Mouse (Mus musculus): Measurements from ENCODE around the gene Panx3. TPM values are rescaled to one million over a fixed set of nuclear protein-coding genes. Genes with fewer than 3 reads are reported as not detected.

The Panx3 gene
- not detected in 2 replicates for polyA plus RNA-seq (2012; ENCODE audit: insufficient read depth, low replicate concordance)

- H3K4me1 ChIP-seq: peaks cover 3% of the 10 kb centered on the region
- peaks cover 21% of the 10 kb centered on the region for H3K27me3 ChIP-seq (replicated peaks)
- H3K9me3 ChIP-seq: peaks cover 5% of the 10 kb centered on the region
- TF ChIP-seq GATA1 (IDR thresholded peaks at IDR 0.05; ENCODE audit: borderline replicate concordance, low read length): no peak
- TF ChIP-seq FLI1 (IDR thresholded peaks at IDR 0.05; ENCODE audit: low read length): no peak
- no peak within 1 kb of the TSS for H3K4me3 ChIP-seq (replicated peaks)
- H3K36me3 ChIP-seq (replicated peaks; ENCODE audit: low read length): no peaks in the 10 kb centered on the region
Measured at GRCm38 (mm10) chr9:37669115-37669514, at the start of gene Panx3. Panx3 (minus strand) TSS chr9:37669235.

DNA sequence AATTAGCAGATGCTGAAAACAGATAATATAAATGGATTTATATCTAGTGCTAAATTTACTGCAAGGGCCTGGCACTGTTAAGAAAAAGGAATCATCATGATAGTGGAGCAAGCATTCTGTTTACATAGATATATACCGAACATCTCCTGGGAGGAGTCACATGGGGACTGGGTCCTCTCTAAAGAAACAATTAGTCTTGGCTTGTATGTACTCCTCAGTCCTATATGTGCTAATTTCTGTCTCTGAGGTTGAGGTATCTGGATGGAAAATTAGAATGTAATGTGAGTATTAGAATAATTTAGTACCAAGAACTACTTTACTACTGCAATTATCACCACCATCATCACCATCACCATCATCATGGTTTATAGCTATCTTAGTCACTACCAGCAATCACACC, 47.1 kb upstream of the Panx3 start, which contains the start of gene Olfr160:
Gene Olfr160 (minus strand): TSS at position 101 of the 400 bp plus-strand sequence.
- H3K4me3 ChIP-seq (replicated peaks): no peak within 1 kb of the TSS
- TF ChIP-seq GATA1 (IDR thresholded peaks at IDR 0.05; ENCODE audit: borderline replicate concordance, low read length) (no peak), FLI1 (IDR thresholded peaks at IDR 0.05; ENCODE audit: low read length) (no peak)
- H3K36me3 ChIP-seq (replicated peaks; ENCODE audit: low read length): no peaks in the 10 kb centered on the region
- H3K27me3 ChIP-seq (replicated peaks): no peaks in the 10 kb centered on the region
- H3K9me3 ChIP-seq: no peaks in the 10 kb centered on the region
- no peaks in the 10 kb centered on the region for H3K4me1 ChIP-seq

DNA sequence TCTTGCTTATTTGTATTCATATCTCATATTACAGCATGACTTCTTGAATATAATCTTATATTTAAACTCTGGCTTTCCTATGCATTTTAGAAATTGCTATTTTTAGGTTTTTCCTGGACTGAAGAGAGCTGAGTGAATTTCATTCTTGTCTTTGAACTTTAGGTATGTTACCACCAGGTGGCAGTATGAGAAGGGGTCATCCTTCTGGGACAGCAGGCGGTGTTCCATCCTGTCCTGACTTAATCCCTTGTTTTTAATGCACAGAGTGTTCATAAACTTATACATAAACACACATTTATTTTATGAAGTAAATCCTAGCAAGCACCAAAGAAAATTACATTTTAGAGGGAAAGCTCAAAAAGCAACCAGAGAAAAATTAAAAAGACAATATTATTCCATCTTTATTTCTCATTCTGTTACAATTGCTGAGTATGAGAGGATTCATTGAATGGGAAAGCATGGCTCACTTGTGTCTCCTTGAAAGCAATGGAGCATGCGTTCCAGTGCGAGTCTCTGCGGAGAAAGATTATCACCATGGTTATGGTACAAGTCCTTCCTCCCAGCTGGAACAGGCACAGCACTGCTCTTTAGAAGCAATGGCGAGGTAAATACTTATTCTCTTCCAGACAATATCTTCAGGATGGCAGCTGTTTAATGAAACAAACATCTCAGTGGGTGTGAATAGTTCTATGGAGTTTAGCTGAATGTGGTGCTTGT, 21.1 kb upstream of the Panx3 start:
- no peaks in the 10 kb centered on the region for H3K27me3 ChIP-seq (replicated peaks)

DNA sequence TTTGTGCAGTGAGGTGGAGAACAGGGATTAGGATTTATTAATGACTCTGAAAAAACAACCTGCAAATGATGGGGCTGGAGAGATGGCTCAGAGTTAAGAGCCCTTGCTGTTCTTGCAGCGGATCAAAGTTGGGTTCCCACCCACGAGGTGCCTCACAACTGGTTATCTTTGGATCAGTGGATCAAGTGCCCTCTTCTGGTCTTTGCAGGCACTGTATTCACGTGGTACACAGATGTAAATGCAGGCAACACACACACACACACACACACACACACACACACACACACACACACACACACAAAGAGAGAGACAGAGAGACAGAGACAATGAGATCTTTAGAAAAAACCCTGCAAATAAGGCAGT, 18.9 kb upstream of the Panx3 start:
- H3K27me3 ChIP-seq (replicated peaks): no peaks in the 10 kb centered on the region
- no peak overlapping the region for H3K4me3 ChIP-seq (replicated peaks)
- H3K36me3 ChIP-seq (replicated peaks; ENCODE audit: low read length): no peaks in the 10 kb centered on the region
- TF ChIP-seq FLI1 (IDR thresholded peaks at IDR 0.05; ENCODE audit: low read length): no peak
- TF ChIP-seq GATA1 (IDR thresholded peaks at IDR 0.05; ENCODE audit: borderline replicate concordance, low read length): no peak
- H3K4me1 ChIP-seq: no peaks in the 10 kb centered on the region
- H3K9me3 ChIP-seq: no peaks in the 10 kb centered on the region

More for the DNA sequence above, 21.1 kb upstream of the Panx3 start:
- Histone ChIP-seq H3K9me3 (no peaks in the 10 kb centered on the region), H3K4me1 (no peaks in the 10 kb centered on the region), H3K36me3 (replicated peaks; ENCODE audit: low read length) (no peaks in the 10 kb centered on the region), H3K4me3 (replicated peaks) (no peak overlapping the region)
- TF ChIP-seq GATA1 (IDR thresholded peaks at IDR 0.05; ENCODE audit: borderline replicate concordance, low read length) (no peak), FLI1 (IDR thresholded peaks at IDR 0.05; ENCODE audit: low read length) (no peak)

DNA sequence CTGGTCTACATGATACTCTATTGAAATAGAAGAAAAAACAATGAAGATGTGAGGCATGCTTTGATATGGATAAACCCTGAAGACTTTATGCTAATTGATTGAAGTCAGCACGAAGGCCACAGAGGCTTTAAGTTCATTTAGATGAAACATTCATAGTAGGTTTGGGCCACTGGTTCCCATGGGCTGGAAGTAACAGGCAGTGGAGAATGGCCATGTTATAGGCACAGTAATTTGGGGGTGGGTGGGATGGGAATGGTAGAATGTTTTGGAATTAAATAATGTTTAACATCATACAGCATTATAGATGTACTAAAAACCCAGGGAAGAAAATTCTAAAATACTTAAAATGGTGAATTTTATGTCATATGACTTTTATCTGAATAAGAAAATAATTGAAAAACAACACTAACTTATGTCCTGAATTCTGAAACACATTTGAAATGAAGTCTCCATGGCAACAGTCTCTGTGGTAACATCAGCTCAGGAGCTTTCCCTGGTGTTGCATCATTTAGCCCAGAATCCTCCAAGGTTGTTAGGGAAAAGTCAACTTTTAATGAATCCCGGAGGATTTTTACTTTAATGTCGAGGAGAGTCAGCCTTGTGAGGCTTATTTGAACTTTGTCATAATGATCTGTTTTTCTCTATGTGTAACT, 18.4 kb upstream of the Panx3 start:
- Histone ChIP-seq H3K4me3 (replicated peaks) (no peak overlapping the region), H3K4me1 (no peaks in the 10 kb centered on the region), H3K36me3 (replicated peaks; ENCODE audit: low read length) (no peaks in the 10 kb centered on the region), H3K27me3 (replicated peaks) (no peaks in the 10 kb centered on the region), H3K9me3 (no peaks in the 10 kb centered on the region)
- TF ChIP-seq GATA1 (IDR thresholded peaks at IDR 0.05; ENCODE audit: borderline replicate concordance, low read length) (no peak), FLI1 (IDR thresholded peaks at IDR 0.05; ENCODE audit: low read length) (no peak)

DNA sequence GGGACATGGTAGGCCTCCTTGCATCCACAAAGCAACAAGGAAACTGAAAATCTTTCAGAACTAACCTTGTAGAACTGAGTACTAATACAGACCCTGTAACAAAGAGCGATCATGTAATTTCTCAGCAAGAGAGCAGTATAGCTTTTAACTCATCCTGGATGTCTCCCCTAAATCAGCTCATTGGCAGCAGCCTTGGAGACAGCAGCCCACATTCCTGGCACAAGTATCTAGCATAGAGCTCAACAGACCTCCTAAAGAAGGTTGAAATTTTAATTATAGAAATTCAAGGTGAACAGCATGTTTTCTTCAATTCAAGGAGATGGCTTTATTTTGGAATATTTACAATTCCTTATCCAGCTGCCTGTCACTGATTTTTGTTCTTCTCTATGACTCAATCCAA, 12.1 kb upstream of the Panx3 start:
- Histone ChIP-seq H3K9me3 (no peaks in the 10 kb centered on the region), H3K36me3 (replicated peaks; ENCODE audit: low read length) (no peaks in the 10 kb centered on the region), H3K27me3 (replicated peaks) (no peaks in the 10 kb centered on the region), H3K4me3 (replicated peaks) (no peak overlapping the region), H3K4me1 (no peaks in the 10 kb centered on the region)
- TF ChIP-seq GATA1 (IDR thresholded peaks at IDR 0.05; ENCODE audit: borderline replicate concordance, low read length) (no peak), FLI1 (IDR thresholded peaks at IDR 0.05; ENCODE audit: low read length) (no peak)

DNA sequence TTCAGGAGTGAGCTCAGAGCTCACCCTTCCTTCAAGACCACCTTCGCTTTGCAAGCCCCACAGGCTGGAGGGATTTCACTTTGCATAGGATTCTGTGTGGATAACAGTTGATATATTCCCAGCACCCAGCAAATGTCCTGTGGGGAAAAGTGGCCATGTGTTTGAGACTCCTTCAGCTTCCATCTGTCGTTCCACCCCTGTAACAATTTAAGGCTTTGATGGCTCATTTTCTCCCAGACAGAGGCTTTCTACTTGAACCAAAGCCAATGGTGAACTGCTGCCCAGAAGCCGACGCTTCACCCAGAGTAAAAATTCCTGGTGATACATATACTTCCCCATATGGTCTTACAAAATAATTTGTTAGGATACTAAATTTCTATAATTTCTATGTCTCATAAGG, 6.3 kb upstream of the Panx3 start:
- H3K36me3 ChIP-seq (replicated peaks; ENCODE audit: low read length): no peaks in the 10 kb centered on the region
- H3K27me3 ChIP-seq (replicated peaks): no peaks in the 10 kb centered on the region
- no peak for TF ChIP-seq FLI1 (IDR thresholded peaks at IDR 0.05; ENCODE audit: low read length)
- TF ChIP-seq GATA1 (IDR thresholded peaks at IDR 0.05; ENCODE audit: borderline replicate concordance, low read length): no peak
- H3K4me1 ChIP-seq: no peaks in the 10 kb centered on the region
- H3K9me3 ChIP-seq: peaks cover 5% of the 10 kb centered on the region
- H3K4me3 ChIP-seq (replicated peaks): no peak overlapping the region

GRCm38 (mm10) chr9:37670261-37670660, 1.2 kb upstream of the Panx3 start:
- TF ChIP-seq FLI1 (IDR thresholded peaks at IDR 0.05; ENCODE audit: low read length) (no peak), GATA1 (IDR thresholded peaks at IDR 0.05; ENCODE audit: borderline replicate concordance, low read length) (no peak)
- H3K4me1 ChIP-seq: peaks cover 3% of the 10 kb centered on the region
- peaks cover 19% of the 10 kb centered on the region for H3K27me3 ChIP-seq (replicated peaks)
- no peaks in the 10 kb centered on the region for H3K36me3 ChIP-seq (replicated peaks; ENCODE audit: low read length)
- no peak overlapping the region for H3K4me3 ChIP-seq (replicated peaks)
- peaks cover 5% of the 10 kb centered on the region for H3K9me3 ChIP-seq

GRCm38 (mm10) chr9:37669678-37670077, 643 bp upstream of the Panx3 start:
- H3K4me1 ChIP-seq: peaks cover 3% of the 10 kb centered on the region
- H3K36me3 ChIP-seq (replicated peaks; ENCODE audit: low read length): no peaks in the 10 kb centered on the region
- TF ChIP-seq GATA1 (IDR thresholded peaks at IDR 0.05; ENCODE audit: borderline replicate concordance, low read length) (no peak), FLI1 (IDR thresholded peaks at IDR 0.05; ENCODE audit: low read length) (no peak)
- peaks cover 5% of the 10 kb centered on the region for H3K9me3 ChIP-seq
- peaks cover 21% of the 10 kb centered on the region for H3K27me3 ChIP-seq (replicated peaks)
- no peak overlapping the region for H3K4me3 ChIP-seq (replicated peaks)

DNA sequence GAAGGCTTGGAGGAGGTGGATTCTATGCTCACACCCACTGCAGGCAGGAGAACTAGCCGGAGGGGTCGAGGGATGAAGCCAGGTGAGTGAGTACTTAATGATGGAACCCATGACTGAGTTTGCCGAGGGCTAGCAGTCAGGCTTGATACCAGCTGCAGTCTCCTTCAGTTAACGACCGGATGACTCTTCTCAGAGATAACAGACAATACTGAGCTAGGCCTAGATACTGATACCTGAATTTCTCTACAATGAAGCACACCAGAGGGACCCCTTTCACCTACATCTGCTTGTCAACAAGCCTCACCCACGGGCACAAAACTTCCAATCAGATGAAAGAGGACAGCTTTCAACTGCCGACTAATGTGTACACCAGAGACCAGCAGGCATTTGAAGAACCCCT, 3.0 kb downstream of the Panx3 start:
- Histone ChIP-seq H3K4me1 (peaks cover 3% of the 10 kb centered on the region), H3K9me3 (no peaks in the 10 kb centered on the region), H3K27me3 (replicated peaks) (peaks cover 32% of the 10 kb centered on the region), H3K36me3 (replicated peaks; ENCODE audit: low read length) (no peaks in the 10 kb centered on the region), H3K4me3 (replicated peaks) (no peak overlapping the region)
- TF ChIP-seq GATA1 (IDR thresholded peaks at IDR 0.05; ENCODE audit: borderline replicate concordance, low read length) (no peak), FLI1 (IDR thresholded peaks at IDR 0.05; ENCODE audit: low read length) (no peak)

Data from megakaryocyte, embryonic 14.5 days (primary cell).